Mouse (Mus musculus): ENCODE measurements around the gene 4930467E23Rik. TPM values are rescaled to one million over a fixed set of nuclear protein-coding genes. Genes with fewer than 3 reads are reported as not detected.
"Not testable (repeated sequence)": the region's sequence is repeated elsewhere in the genome, so short reads cannot be mapped to it uniquely, and the experiment has no call there.

4930467E23Rik gene
- not detected in 2 replicates for polyA plus RNA-seq (2015; fragmentation: Nextera tagmentation; extraction: Ambion mirVana)

DNA sequence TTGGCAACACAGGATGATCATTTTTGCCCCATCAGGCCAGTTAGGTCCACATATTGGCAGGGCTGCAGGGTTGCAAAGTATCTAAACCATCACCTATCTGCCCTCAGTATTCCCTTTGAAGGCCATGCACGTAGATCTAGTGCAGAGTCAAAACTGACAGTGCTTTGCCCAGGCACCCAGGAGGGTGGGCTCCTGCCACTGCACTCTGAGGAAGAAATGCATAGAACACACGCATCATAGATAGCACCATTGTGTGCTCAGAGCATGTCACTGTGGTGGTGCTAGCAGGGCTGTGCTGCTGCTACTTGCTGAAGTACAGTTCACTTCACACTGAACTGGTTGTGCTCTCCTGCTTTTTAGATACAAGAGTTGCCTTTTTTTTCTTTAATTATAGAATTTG lies at the start of gene 4930467E23Rik:
TSS of gene 4930467E23Rik (plus strand) at position 301 of the 400 bp plus-strand sequence.
- DNase-seq (ENCODE audit: low spot score) = not testable (repeated sequence)

DNA sequence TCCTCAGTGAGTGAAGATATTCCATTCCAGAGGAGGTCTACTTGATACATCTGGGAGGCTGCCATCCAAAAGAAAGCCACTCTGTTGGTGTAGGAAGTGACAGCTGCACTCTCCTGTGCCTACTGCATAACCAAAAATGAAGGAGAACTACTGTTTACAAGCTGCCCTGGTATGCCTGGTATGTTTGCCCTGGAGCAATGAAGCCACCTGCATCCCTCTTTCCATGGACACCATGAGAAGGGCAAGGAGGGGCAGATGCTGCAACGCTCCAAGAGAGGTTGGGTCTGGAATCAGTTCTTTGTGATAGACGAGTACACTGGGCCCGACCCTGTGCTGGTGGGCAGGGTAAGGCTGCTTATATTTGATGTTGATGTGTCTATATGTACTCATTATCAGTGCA lies 47.1 kb upstream of the 4930467E23Rik start:
- DNase-seq (ENCODE audit: low spot score) = not testable (repeated sequence)

DNA sequence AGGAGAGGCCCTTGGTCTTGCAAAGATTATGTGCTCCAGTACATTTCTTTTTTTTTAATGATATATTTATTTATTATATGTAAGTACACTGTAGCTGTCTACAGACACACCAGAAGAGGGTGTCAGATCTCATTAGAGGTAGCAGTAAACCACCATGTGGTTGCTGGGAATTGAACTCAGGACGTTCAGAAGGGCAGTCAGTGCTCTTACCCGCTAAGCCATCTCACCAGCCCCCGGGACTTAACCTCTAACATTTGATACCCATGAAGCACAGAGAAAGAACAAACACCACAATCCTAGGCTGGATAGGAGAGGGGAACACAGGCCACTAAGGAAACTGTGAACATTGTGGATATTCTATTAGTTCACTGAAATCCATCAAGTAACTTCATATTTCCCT lies 43.9 kb upstream of the 4930467E23Rik start:
- not testable (repeated sequence) for DNase-seq (ENCODE audit: low spot score)

DNA sequence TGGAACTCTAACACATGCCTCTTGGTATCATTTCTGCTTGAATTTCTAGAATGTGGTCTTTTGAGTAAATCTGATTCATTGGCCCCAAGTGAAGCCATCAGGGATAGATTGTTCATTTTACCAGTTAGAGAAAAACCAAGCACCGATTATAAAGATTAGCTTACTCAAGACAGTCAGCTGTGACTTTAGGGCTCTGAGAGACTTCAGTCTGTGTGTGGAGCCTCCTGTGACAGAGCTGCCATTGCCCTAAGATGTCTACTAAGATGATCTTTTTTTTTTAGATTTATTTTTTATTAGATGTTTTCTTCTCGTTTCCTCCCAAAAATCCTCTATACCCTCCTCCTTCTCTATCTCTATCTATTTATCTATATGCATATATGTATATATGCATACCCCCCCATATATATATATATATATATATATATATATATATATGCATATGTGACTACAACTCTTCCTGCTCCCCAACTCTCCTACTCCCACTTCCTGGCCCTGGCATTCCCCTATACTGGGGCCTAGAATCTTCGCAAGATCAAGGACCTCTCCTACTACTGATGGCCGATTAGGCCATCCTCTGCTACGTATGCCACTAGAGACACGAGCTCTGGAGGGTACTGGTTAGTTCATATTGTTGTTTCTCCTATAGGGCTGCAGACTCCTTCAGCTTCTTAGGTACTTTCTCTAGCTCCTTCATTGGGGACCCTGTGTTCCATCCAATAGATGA lies 40.4 kb upstream of the 4930467E23Rik start:
- not testable (repeated sequence) for DNase-seq (ENCODE audit: low spot score)

DNA sequence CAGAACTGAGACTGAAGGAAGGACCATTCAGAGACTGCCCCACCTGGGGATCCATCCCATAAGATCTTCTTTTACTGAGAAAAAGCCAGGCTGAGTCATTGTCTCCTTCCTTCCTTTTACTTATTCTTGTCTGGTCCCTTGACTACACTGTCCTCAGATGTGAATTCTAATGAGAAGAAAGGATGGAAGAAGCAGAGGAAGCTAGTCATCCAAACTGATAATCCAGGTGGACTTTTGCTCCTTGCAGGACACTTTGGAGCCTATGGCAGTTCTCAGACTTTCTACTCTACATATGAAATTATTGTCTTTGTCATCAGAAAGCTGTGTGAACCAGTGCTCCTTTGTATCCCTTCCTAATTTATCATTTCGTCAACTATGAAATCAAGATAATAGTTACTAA lies 39.6 kb upstream of the 4930467E23Rik start:
- DNase-seq (ENCODE audit: low spot score) = not testable (repeated sequence)

DNA sequence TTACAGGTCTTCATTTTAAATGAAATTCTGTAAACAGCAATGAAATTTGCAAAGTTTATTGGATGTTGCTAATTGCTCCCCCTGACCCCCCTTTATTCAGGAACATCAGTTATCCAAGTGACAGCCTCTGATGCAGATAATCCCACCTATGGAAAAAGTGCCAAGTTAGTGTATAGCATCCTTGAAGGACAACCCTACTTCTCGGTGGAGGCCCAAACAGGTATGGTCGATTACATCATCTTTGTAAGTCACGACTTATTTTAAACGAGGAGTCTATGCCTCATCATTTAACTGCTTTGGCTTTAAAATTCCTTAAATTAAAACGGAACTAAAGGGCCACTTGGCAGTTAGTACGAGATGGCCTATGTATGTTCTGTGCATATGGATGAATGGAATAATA lies 38.0 kb upstream of the 4930467E23Rik start:
- not testable (repeated sequence) for DNase-seq (ENCODE audit: low spot score)

DNA sequence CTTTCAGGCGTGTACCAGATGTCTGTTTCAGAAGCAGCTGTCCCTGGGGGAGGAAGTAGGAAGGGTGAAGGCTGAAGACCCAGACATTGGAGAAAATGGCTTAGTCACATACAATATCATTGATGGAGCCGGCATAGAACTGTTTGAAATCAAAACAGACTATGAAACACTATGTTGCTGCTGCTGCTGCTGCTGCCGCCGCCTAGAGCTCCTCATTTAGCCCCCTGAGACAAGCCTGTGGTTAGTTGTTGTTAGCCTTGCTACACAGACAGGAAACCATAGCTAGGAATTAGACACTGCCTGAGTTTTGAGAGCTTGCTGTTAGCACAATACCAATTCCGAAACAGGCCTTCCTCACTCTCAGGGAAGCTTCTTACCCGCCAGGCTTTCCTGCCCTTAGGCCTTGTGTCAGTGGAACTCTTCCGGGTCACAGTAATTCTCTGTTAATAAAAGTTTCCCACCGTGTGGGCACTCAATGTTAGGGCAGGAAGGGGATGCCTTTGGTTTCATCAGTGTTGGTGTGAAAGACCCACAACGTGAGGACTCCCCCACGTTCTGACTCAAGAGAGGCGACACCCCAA lies 31.8 kb upstream of the 4930467E23Rik start:
- not testable (repeated sequence) for DNase-seq (ENCODE audit: low spot score)

DNA sequence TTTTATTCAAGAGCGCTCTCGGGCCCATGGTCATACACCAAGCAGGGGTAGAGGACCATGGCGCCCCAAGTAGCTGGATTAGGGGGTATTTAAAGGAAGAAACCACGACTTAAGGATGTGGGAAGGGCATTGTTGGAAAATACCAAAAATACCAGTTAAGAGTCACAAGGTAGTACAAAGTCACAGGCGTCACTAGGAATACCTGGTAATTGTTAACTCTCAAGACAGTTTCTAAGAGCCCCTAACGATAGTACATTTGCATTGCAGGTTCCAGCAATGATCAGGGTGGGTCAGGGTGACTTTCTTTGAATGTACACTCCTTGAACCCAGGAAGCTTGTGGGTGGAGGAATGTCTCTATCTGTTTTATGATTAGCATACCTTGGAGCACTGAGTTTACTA lies 31.3 kb upstream of the 4930467E23Rik start:
- DNase-seq (ENCODE audit: low spot score) = not testable (repeated sequence)

DNA sequence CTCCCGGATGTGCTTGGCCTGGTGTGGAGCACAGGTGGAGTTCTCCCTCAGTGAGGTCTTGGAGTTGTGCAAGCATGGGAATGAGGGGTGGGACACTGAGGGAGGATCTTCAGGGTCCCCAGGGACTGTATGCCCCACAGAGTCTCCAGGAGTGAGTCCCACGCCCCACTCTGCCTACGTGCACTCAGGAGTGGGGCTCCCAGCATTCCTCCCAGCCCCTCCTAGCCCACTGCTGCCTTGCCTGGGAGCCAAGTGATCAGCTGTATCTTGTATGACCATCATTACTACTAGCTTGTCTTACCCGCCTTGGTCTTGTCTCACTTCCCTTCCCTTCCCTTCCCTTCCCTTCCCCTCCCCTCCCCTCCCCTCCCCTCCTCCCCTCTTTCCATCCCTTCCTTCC lies 30.7 kb upstream of the 4930467E23Rik start:
- DNase-seq (ENCODE audit: low spot score) = not testable (repeated sequence)

DNA sequence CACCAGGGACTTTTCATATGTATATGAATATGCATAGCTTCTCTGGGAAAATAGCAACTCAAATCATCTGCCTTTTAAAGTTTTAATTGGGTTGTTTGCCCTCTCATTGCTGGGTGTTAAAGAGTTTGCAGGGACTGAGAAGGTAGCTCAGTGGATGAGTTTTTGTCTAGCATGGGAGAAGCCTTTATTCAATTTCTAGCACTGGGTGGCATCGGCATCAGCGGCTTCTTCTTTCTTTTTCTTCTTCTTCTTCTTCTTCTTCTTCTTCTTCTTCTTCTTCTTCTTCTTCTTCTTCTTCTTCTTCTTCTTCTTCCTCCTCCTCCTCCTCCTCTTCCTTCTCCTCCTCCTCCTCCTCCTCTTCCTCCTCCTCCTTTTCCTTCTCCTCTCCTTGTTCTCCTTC lies 28.1 kb upstream of the 4930467E23Rik start:
- DNase-seq (ENCODE audit: low spot score) = not testable (repeated sequence)

DNA sequence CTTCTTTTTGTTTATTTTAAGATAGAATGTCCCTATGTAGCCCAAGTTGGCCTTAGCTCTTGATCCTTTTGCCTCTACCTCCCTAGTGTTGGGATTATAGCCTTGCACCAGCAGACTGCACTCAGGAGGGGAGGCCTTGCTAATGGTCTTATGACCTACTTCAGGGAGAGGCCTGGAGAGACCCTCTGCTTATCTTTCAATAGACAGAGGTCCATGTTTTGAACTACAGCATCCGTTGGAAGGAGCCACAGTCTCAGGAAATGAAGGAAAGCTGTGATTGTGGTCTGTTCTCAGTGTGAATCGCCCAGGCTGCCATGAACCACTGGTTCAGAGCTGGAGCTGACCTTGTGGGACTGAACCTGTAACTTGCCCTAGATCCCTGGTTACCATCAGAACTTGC lies 27.1 kb upstream of the 4930467E23Rik start:
- not testable (repeated sequence) for DNase-seq (ENCODE audit: low spot score)

DNA sequence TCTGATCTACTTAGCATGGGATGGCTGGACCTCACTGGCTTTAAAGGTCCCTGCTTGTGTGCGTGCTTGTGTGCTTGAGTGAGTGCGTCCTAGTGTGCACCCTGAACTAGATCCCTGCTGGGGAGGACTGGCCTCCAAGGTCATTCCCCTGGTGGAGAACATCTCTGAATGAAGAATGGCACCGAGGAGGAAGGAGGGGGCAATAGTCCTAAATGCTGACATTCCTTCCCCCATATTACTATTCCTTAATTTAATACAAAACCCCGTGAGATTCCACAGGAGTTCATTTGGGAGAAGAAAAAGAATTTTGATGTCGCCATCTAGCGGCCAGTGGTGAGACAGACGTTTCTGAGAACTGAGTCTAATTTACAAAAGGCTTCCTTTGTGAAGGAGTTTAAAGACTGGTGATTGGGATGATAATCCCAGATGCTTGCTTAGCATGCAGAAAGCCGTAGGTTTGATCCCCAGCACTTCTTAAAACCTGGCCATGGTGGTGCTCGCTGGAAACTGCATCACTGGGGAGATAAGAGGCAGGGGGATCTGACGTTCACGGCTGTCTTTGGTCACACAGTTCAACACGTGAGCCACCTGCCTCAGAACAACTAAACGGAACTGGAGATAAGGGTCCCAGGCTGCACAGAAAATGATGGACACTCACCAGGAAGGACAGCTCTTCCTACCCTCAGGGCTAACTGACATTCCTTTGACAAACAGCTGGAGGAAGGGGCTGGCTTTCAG lies 26.2 kb upstream of the 4930467E23Rik start:
- peak; percentile 73 for DNase-seq (ENCODE audit: low spot score)

DNA sequence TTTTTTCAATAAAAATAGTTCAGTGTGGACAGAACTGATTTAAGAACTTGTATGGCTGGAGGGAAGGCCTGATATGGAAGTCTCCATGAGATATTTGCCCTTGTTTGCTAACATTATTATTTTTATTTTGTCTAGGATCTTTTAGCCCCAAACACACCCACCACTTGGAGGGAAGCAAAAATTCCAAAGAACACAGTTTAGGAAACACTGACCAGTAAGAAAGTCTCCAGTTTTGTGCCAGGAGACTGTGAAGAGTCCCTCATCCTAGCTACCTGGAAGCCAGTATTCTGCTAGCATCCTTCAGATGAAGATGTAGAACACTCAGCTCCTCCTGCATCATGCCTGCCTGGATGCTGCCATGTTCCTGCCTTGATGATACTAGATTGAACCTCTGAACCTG lies 25.5 kb upstream of the 4930467E23Rik start:
- DNase-seq (ENCODE audit: low spot score) = not testable (repeated sequence)

DNA sequence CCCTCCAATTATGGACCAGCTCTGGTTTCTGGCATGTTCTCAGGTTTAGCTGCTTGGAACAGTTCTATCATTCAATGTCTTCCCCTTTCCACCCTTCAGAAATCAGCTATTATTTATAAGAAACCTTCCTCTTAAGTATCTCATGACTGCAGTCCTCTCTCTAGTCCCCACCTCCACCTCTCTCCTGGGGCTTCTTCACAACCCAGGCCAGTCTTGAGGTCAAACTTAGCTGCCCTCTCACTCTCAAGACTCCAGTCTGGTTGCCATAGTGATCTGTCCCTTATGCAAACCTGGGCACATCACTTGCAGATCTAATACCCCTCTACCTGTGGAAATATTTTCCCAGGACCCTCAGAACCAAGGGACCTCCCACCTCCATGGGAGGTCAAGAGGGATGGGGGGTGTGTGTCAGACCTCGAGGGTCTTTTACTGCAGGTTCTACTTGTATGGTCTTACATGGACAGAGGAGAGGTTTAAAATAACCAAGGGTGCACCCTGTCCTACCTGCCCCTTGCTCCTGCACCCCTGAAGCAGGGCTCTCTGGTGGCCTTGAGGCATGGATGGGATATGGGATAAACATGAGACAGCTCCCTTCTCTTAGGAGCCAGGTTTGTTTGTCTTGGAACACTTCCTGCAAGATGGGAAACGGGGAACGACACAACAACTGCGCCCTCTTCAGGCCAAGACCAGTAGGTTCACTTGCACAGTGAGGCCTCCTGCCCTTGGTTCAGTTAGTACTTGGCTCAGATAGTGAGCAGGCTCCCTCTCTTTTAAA lies 24.7 kb upstream of the 4930467E23Rik start:
- not testable (repeated sequence) for DNase-seq (ENCODE audit: low spot score)

DNA sequence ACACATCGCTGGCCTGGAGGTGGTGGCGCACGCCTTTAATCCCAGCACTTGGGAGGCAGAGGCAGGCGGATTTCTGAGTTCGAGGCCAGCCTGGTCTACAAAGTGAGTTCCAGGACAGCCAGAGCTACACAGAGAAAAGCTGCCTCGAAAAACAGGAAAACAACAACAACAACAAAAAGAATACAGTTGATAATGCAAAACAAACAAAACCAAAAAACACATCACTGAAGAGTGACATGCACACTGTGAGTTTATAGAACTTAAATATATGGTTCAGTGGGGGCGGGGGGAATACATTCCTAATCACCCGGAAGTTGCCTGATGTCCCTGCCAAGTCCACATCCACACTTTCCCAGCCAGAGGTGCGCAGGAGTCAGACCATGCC lies 24.2 kb upstream of the 4930467E23Rik start:
- DNase-seq (ENCODE audit: low spot score) = not testable (repeated sequence)

DNA sequence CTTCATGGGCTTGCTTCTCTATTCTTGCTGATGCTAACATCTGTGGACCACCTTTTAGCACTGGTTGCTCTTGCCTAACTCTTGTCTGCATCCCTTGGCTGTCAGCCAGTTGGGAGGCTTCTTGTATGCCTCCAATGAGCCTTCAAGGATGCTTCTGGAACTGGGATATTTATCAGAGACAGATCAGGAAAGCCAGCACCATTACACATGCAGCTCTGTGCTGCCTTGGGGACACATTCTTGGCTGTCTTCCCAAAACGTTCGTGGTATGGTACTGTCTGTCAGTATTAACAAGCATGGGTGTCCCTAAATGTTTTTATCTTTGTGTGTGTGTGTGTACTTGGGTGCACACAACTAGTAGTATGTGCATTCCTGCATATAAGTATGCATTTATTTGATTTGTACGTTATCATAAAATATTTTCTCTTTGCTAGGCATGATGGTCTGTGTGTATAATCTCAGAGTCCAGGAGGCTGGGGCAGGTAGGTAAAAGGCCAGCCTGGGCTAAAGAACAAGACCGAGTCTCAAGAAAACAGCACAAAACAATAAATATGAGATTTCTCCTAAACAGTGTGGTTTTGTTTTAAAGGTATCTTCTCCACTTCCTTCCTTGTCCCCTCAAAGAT lies 23.2 kb upstream of the 4930467E23Rik start:
- DNase-seq (ENCODE audit: low spot score) = not testable (repeated sequence)

DNA sequence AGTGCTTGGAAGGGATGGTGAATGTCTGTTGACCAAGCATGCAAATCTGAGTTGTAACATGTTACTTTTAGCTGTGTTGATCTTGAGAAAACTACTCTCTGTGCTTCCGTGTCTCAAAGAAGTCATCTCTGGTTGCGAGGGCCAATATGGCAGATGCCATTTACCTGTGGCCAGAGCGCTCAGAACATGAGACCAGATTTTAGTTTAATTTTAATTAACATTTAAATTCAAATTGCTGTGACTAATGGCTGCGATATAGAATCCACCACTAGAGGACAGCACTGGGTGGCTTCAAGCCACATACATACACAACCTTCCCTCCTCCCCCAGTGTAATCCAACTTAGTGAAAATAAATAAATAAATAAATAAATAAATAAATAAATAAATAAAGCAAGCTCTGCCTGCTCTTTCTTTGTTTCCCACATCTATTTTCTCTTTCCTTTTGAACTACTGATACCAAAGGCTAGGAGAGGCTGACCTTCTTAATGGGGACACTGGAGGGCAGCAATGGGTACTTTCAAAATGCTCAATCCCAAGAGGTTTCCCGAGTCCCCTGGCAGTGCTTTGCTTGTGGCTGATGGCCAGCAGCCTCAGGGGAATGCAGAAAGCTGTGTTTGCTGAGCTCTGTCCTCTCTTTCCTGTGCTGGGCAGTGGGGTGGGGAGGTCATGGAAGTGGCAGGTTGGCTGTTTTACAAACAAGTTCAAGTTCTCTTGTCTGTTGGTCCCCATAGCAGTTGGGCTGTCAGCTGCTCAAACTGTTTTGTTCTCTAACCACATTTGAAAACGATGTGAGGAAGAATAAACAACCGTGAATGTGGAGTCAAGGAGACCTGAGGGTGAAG lies 22.2 kb upstream of the 4930467E23Rik start:
- peak; percentile 28 for DNase-seq (ENCODE audit: low spot score)

DNA sequence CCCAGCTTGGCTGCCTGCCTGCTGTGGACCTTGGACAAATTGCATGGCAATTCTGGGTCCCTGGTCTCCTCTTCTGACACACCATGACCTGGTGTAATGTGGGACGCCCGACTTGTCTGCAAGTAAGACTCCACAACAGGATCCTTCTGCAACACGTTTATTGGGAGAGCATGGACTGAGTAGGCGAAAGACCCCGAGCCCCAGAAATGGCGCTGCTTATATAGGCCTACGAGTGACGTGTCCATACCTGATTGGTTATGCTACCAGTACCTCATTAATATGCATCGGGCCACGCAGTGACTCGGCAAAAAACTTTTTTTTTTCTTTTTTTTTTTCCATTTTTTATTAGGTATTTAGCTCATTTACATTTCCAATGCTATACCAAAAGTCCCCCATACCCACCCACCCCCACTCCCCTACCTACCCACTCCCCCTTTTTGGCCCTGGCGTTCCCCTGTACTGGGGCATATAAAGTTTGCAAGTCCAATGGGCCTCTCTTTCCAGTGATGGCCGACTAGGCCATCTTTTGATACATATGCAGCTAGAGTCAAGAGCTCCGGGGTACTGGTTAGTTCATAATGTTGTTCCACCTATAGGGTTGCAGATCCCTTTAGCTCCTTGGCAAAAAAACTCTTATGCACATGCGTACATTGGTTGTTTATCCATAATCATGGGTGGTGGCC lies 21.5 kb upstream of the 4930467E23Rik start:
- DNase-seq (ENCODE audit: low spot score) = not testable (repeated sequence)

DNA sequence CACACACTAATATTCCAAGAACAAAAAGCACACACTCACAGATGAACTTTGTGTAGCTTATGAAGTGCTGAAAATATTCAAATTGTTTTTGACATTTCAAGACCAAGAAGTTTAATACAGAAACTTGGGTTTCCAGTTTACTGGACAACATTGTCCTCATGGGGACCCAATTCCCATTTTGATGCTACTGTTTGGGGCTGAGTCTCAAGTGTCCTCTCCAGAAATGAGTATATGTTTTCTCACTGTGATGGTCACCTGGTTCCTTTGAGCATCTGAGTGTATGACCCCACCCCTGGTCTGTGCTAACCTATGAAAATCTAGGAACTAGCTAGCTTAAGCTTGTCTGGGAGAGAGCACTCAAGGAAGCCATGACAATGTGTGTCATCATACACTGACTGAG lies 20.4 kb upstream of the 4930467E23Rik start:
- DNase-seq (ENCODE audit: low spot score) = not testable (repeated sequence)
